Mouse (Mus musculus) cerebellum, adult 9-11 months (tissue): Measurements from ENCODE around the gene Lpar2.

ENCODE experiments used
- DNase-seq: peaks from one replicate; pipeline ENCODE4 v3.0.0; 2022

Gene Lpar2

DNA sequence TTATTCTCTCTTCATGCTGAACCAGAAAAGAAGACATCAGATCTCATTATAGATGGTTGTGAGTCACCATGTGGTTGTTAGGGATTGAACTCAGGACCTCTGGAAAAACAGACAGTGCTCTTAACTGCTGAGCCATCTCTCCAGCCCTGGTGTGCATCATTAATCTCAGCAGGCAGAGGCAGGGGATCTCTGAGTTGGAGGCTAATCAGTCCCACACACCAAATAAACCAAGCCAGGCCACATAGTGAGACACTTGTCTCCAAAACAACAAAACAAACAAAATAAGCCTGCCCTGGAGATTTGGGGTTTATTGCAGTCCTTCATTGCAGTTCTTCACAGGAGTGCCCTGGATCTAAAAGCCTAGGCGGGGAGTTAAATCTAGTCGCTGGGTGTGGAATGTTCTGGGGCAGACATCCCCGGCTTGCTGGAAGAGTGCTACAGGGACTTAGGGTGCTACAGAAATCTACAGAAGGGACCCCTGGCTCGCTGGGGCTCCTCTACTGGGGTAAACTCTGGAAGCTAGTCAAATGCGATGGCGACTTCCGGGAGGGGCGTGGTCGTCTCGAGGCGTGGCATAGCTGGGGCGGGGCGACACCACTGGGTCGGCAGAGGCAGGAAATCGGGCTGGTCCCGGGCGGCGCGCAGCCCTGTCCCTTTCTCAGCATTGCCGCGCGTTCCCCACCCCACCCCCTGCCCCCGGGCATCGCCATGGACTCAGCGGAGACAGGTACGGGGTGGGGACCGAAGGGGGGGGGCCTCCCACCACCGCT lies 13.9 kb upstream of the Lpar2 start, which contains the start of gene Gmip:
Gene Gmip, plus strand, starts transcription at position 586 of the 770 bp plus-strand sequence.
- no peak for DNase-seq

DNA sequence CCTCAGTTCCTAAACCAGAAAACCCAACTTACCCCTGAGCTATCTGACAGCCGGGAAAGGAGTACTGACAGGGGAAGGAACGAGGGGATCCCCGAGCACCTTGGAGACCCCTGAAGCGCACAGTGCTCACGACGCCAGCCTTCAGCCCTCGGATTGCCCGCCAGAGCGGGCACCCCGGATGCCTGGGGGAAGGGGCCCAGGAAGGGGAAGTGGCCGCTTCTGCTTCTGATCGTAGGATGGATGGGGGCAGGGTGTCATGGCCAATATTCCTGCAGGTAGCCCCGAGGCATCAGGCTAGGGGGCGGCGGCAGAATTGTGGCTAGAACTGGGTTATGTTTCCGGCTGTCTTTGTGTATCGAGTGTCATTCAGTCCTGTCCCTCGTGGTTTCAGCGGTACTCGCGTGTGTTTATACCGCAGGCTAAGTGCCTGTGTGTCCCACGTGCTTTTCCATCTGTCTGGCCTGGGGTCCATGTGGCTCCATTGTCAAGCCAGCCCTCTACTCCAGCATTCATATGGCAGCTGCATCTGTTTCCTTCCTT lies 13.3 kb upstream of the Lpar2 start:
- no peak for DNase-seq

GRCm38 (mm10) chr8:69809820-69810219 lies 12.4 kb upstream of the Lpar2 start:
- DNase-seq, result no peak

DNA sequence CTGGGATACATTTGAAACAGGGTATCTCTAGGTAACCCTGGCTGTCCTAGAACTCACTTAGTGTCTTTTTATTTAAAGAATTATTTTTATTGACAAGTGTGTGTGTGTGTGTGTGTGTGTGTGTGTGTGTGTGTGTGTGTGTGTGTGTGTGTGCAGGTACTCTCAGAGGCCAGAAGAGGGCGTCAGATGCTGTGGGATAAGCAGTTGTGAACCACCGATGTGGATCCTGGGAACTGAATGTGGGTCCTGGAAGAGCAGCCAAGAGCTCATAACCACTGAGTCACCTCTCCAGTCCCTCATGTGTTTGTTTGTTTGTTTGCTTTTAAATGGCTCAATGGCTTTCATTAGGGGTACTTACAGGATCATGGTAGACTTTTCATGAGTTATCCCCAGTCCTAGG lies 7.3 kb upstream of the Lpar2 start:
- no peak for DNase-seq

DNA sequence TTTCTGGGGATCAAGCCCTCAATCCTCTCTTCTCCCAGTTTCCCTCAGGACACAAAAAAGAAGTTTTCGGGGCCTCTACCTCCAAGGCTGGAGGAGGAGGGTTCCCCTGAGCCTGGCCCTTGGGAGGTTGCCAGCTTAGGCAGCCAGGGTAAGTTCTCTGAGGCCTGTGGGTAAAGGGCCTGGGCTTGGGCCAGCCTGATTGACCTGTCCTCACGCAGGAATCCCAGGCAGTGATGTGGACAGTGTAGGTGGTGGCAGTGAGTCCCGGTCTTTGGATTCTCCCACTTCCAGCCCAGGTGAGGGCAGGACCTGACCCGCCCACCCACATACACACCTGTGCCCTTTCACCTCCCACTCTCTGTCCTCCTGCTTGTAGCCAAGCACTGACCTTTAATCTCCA lies 6.8 kb upstream of the Lpar2 start:
- DNase-seq, result no peak

- DNase-seq, result peak; percentile 4
Measured at GRCm38 (mm10) chr8:69820466-69820865, 1.8 kb upstream of the Lpar2 start.

DNA sequence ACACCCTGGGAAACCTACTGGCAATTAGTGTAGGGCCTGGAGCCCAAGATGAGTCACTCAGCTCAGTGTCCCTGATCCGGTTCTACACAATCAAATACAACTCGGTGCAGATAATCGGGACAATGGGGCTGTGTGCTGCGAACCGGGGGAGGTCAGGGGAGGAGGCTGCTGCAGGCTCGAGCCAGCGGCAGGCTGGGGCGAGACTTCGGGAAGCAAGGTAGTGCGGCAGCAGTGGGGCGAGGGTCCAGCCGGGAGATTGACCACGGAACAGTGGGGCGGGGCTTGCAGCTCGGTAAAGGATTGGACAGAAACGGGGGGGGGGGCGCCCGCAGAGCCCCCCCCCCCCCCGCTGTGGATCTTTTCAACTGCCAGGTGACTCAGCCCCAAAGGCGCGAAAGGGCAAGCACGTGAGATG lies 251 bp upstream of the Lpar2 start:
- DNase-seq, result peak; percentile 10

- DNase-seq, result no peak
Measured at GRCm38 (mm10) chr8:69826371-69826770, 4.1 kb downstream of the Lpar2 start.

GRCm38 (mm10) chr8:69832298-69832853 lies 10.1 kb downstream of the Lpar2 start, which contains the start of gene Pbx4:
Gene Pbx4 (plus strand): TSS chr8:69832491.
- peak; percentile 88 for DNase-seq

DNA sequence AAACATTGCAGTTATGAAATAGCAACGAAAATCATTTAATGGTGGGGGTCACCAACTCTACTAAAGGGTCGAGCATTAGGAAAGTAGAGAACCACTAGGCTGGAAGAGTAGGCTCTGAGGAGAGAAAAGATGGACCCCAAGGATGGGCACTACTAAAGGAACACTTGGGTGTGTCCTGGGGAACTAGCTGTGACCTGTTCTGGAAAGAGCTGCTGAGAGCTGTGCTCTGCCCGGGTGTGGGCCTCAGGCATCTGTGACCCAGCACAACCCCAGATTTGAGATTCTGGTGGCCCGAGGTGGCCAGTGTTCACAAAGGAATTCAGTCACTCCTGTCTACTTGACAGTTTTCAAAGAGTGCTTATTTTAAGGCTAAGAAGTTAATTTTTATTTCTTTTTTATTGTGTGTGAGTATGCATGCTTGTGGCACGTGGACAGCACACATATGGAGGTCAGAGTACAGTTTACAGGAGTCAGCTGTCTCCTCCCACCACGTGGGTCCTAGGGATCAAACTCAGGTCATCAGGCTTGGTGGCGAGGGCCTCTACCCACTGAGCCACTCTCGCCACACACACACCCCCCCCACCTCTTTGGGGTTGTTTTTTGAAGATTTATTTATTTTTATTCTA lies 14.9 kb downstream of the Lpar2 start:
- DNase-seq, result no peak

- DNase-seq, result no peak
Measured at GRCm38 (mm10) chr8:69847167-69848065, 25.2 kb downstream of the Lpar2 start.

DNA sequence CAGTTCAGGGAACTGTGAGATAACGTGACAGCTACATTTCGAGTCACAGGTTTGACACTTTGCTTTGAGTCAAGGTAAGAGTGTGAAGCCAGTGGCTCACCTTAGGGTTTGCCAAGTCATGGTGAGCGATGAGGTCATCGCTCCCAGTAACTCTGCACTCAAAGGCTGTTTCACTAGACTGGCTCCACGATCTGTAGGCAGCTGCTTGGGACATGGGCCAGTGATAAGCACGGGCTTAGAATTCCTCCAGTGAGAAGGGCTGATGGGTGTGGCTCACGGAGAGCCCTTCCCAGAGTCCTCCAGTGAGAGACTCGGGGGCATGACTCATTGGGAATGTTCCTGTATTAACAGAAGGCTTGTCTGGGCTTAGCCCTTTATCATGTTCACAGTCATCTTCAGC lies 26.7 kb downstream of the Lpar2 start:
- no peak for DNase-seq

- no peak for DNase-seq
Measured at GRCm38 (mm10) chr8:69849899-69850298, 27.7 kb downstream of the Lpar2 start.

GRCm38 (mm10) chr8:69850926-69851506 lies 28.8 kb downstream of the Lpar2 start:
- no peak for DNase-seq

GRCm38 (mm10) chr8:69853869-69854268 lies 31.6 kb downstream of the Lpar2 start:
- DNase-seq, result no peak

- DNase-seq, result no peak
Measured at GRCm38 (mm10) chr8:69860807-69861206, 38.6 kb downstream of the Lpar2 start.

- DNase-seq, result no peak
Measured at GRCm38 (mm10) chr8:69861251-69861650, 39.0 kb downstream of the Lpar2 start.

GRCm38 (mm10) chr8:69863387-69864020 lies 41.3 kb downstream of the Lpar2 start:
- no peak for DNase-seq

DNA sequence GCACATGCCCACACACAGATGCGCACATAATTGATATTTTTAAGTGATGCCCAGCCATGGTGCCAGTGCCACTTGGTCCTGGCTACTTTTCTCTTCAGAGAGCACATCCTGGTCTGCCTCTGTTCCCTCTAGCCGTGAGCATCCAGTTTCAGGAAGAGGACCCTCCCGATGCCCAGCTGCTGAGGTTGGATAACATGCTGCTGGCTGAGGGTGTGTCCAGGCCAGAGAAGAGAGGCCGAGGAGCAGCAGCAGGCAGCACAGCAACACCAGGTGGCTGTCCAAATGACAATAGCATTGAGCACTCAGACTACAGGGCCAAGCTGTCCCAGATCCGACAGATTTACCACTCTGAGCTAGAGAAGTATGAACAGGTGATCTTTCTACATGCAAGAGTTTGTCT lies 42.0 kb downstream of the Lpar2 start:
- no peak for DNase-seq

DNA sequence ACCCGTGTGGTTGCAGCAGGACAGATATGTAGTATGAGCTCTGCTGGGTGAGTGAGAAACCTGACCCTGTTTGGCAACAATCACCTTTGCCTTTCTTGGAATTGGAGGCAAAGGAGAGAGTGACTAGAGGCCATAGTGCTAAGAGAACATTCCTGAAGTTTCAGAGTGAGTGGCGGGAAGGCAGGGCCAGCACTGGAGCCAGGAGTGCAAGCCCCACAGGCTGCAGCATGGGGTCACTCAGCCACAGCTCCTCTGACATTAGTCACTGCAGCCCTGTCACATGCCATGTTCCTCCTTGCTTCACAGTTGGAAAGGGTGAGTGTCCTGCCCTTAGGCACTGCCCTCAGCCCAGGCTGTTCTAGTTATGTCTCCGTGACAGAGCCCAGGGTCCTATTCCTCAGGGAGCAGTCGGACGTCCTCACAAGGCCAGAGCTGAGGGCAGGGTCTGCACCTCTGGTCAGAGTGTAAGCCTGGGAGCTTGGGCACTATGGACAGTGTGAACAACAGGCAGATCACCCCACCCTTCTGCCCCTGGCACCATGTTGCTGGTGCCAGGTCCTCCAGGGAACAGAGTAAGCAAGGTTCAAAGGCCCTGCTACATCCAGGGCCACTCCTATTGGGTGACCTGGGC lies 45.6 kb downstream of the Lpar2 start:
- DNase-seq, result no peak

DNA sequence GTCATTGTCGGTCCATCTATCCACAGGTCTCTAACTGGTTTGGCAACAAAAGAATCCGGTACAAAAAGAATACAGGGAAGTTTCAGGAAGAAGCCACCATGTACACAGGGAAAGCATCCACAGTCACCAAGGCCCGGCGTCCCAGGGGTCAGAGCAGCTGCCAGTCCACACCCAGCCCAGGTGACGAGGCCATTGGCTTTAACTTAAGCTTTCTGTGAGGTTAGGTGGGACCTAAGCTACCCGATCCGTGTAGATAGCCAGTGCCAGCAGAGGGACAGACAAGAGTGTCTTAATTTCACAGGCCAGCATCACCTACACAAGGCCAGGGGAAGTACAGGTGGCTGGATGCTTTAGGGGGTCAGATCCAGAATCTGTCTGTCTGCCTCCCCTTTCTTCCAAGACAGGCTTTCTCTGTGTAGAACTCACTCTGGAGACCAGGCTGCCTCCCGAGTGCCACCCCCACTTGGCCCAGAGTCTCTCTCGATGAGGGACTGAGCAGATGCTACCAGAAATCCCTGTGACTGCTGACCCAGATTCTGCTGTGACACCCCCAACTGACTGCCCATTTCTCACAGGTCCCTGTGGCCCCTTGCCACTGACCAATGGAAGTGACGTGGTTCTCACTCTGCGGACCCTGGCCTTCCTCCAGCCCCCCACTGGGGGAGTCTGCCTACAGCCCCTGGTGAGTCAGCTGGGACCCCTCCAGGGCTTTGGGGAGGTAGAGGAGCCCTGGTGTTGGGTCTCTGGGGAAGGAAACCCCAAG lies 48.0 kb downstream of the Lpar2 start:
- DNase-seq, result peak; percentile 79
